Mouse (Mus musculus): Measurements from ENCODE around the gene Alox12b. TPM values are rescaled to one million over a fixed set of nuclear protein-coding genes. Genes with fewer than 3 reads are reported as not detected.

The Alox12b gene
- polyA plus RNA-seq, 1 experiment: not detected

GRCm38 (mm10) chr11:69197743-69198142 lies 41.0 kb downstream of the Alox12b start, which contains the start of gene Alox8:
Alox8 (minus strand) TSS chr11:69197843.
- no peak for TF ChIP-seq CTCF (IDR thresholded peaks at IDR 0.05; ENCODE audit: low read depth, low read length)
- TF ChIP-seq POLR2A (IDR thresholded peaks at IDR 0.05; ENCODE audit: borderline replicate concordance, low read depth, low read length): no peak
- H3K4me1 ChIP-seq (ENCODE audit: control insufficient read depth, insufficient read depth, low read length): peaks cover 9% of the 10 kb centered on the region
- H3K4me3 ChIP-seq (ENCODE audit: insufficient read depth, low read length): peak within 1 kb of the TSS; percentile 36
- no peak within 1 kb of the TSS for H3K27ac ChIP-seq (ENCODE audit: insufficient read depth, low read depth, low read length)

GRCm38 (mm10) chr11:69199251-69199650 lies 42.5 kb downstream of the Alox12b start:
- Histone ChIP-seq H3K4me1 (ENCODE audit: control insufficient read depth, insufficient read depth, low read length) (peaks cover 18% of the 10 kb centered on the region), H3K4me3 (ENCODE audit: insufficient read depth, low read length) (no peak overlapping the region), H3K27ac (ENCODE audit: insufficient read depth, low read depth, low read length) (no peak overlapping the region)
- TF ChIP-seq POLR2A (IDR thresholded peaks at IDR 0.05; ENCODE audit: borderline replicate concordance, low read depth, low read length) (no peak), CTCF (IDR thresholded peaks at IDR 0.05; ENCODE audit: low read depth, low read length) (no peak)

- no peak overlapping the region for H3K27ac ChIP-seq (ENCODE audit: insufficient read depth, low read depth, low read length)
- peaks cover 18% of the 10 kb centered on the region for H3K4me1 ChIP-seq (ENCODE audit: control insufficient read depth, insufficient read depth, low read length)
- no peak overlapping the region for H3K4me3 ChIP-seq (ENCODE audit: insufficient read depth, low read length)
- TF ChIP-seq CTCF (IDR thresholded peaks at IDR 0.05; ENCODE audit: low read depth, low read length): no peak
- no peak for TF ChIP-seq POLR2A (IDR thresholded peaks at IDR 0.05; ENCODE audit: borderline replicate concordance, low read depth, low read length)
Observed at GRCm38 (mm10) chr11:69200231-69200630, 43.4 kb downstream of the Alox12b start.

GRCm38 (mm10) chr11:69202469-69203230 lies 45.9 kb downstream of the Alox12b start:
- Histone ChIP-seq H3K4me1 (ENCODE audit: control insufficient read depth, insufficient read depth, low read length) (peaks cover 18% of the 10 kb centered on the region), H3K4me3 (ENCODE audit: insufficient read depth, low read length) (no peak overlapping the region), H3K27ac (ENCODE audit: insufficient read depth, low read depth, low read length) (no peak overlapping the region)
- no peak for TF ChIP-seq POLR2A (IDR thresholded peaks at IDR 0.05; ENCODE audit: borderline replicate concordance, low read depth, low read length)
- TF ChIP-seq CTCF (IDR thresholded peaks at IDR 0.05; ENCODE audit: low read depth, low read length): no peak

DNA sequence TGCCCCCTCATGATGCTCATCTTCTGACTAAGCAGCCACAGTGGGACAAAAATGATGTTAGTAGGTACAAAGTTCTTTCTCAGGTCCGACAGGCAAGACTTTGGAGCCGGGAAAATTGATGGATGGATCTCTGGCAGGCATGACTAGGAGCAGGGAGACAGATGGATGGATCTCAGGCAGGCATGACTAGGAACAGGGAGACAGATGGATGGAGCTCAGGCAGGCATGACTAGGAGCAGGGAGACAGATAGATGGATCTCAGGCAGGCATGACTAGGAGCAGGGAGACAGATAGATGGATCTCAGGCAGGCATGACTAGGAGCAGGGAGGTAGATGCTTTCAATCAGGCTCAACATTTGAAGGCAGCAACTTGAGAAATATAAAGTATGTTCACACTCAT lies 54.6 kb downstream of the Alox12b start:
- H3K4me1 ChIP-seq (ENCODE audit: control insufficient read depth, insufficient read depth, low read length): no peaks in the 10 kb centered on the region
- no peak overlapping the region for H3K27ac ChIP-seq (ENCODE audit: insufficient read depth, low read depth, low read length)
- TF ChIP-seq POLR2A (IDR thresholded peaks at IDR 0.05; ENCODE audit: borderline replicate concordance, low read depth, low read length): no peak
- H3K4me3 ChIP-seq (ENCODE audit: insufficient read depth, low read length): no peak overlapping the region

DNA sequence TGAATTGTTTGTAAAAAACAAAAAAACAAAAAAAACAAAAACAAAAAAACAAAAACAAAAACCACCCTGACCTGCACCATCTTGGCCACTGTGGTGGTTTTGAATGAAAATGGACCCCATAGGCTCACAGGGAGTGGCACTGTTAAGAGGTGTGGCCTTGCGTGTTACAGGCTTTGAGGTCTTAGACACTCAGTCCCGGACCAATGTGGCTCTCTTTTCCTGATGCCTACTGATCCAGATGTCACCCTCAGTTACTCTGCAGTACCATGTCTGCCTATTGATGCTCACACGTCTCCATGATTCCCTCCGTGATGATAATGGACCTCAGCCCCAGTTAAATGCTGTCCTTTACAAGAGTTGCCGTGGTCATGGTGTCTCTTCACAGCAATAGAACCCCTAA lies 60.6 kb downstream of the Alox12b start:
- no peak overlapping the region for H3K27ac ChIP-seq (ENCODE audit: insufficient read depth, low read depth, low read length)
- TF ChIP-seq CTCF (IDR thresholded peaks at IDR 0.05; ENCODE audit: low read depth, low read length) (no peak), POLR2A (IDR thresholded peaks at IDR 0.05; ENCODE audit: borderline replicate concordance, low read depth, low read length) (no peak)
- H3K4me1 ChIP-seq (ENCODE audit: control insufficient read depth, insufficient read depth, low read length): peaks cover 4% of the 10 kb centered on the region; the same call in 1 of the 2 replicates
- no peak overlapping the region for H3K4me3 ChIP-seq (ENCODE audit: insufficient read depth, low read length)

DNA sequence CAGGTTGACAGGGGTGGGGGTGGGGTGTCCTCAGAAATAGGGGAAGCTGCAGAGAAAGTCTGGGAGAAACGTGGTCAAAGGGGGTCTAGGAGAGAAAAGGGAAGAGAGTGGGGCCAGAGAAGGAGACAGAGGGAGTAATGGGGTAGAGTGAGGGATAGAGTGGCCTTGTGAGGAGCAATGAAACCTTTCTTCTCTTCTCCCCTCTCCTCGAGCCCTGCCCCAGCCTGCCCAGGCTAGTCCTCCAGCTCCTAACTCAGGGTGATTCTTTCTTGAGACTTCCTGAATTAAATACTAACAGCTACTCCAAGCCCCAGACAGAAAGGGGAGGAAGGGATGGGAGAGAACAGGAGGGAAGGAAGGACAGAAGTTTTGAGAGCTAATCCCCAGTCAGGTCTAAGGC lies 61.9 kb downstream of the Alox12b start:
- H3K27ac ChIP-seq (ENCODE audit: insufficient read depth, low read depth, low read length): no peak overlapping the region
- TF ChIP-seq POLR2A (IDR thresholded peaks at IDR 0.05; ENCODE audit: borderline replicate concordance, low read depth, low read length) (no peak), CTCF (IDR thresholded peaks at IDR 0.05; ENCODE audit: low read depth, low read length) (no peak)
- no peak overlapping the region for H3K4me3 ChIP-seq (ENCODE audit: insufficient read depth, low read length)
- H3K4me1 ChIP-seq (ENCODE audit: control insufficient read depth, insufficient read depth, low read length): peaks cover 10% of the 10 kb centered on the region; the same call in 1 of the 2 replicates

Other genes with a start within 250 kb of the Alox12b start
- gene Odf4, start 229.9 kb upstream of the Alox12b start, polyA plus RNA-seq (2012; ENCODE audit: insufficient read depth, insufficient read length, missing spikeins): not detected in 2 replicates
- not detected in 2 replicates for gene Arhgef15, start 199.5 kb upstream of the Alox12b start, polyA plus RNA-seq (2012; ENCODE audit: insufficient read depth, insufficient read length, missing spikeins)
- gene Slc25a35, start 188.9 kb upstream of the Alox12b start, polyA plus RNA-seq (2012; ENCODE audit: insufficient read depth, insufficient read length, missing spikeins): 3.3 and 4.7 TPM in 2 replicates
- gene Rangrf, start 181.8 kb upstream of the Alox12b start, polyA plus RNA-seq (2012; ENCODE audit: insufficient read depth, insufficient read length, missing spikeins): 3.7 and 4.4 TPM in 2 replicates
- 9.8 and 10.3 TPM in 2 replicates for gene Pfas, start 148.5 kb upstream of the Alox12b start, polyA plus RNA-seq (2012; ENCODE audit: insufficient read depth, insufficient read length, missing spikeins)
- gene Ctc1, start 141.1 kb upstream of the Alox12b start, polyA plus RNA-seq (2012; ENCODE audit: insufficient read depth, insufficient read length, missing spikeins): 41.4 and 44.2 TPM in 2 replicates
- 52.8 and 53.9 TPM in 2 replicates for gene Aurkb, start 111.3 kb upstream of the Alox12b start, polyA plus RNA-seq (2012; ENCODE audit: insufficient read depth, insufficient read length, missing spikeins)
- gene Borcs6, start 97.3 kb upstream of the Alox12b start, polyA plus RNA-seq (2012; ENCODE audit: insufficient read depth, insufficient read length, missing spikeins): 30.5 and 36.9 TPM in 2 replicates
- gene Tmem107, start 86.2 kb upstream of the Alox12b start, polyA plus RNA-seq (2012; ENCODE audit: insufficient read depth, insufficient read length, missing spikeins): 9.8 and 14.6 TPM in 2 replicates
- 76.6 and 79.4 TPM in 2 replicates for gene Vamp2, start 68.5 kb upstream of the Alox12b start, polyA plus RNA-seq (2012; ENCODE audit: insufficient read depth, insufficient read length, missing spikeins)
- gene Per1, start 61.8 kb upstream of the Alox12b start, polyA plus RNA-seq (2012; ENCODE audit: insufficient read depth, insufficient read length, missing spikeins): 24.7 and 35.9 TPM in 2 replicates
- gene Hes7, start 36.6 kb upstream of the Alox12b start, polyA plus RNA-seq (2012; ENCODE audit: insufficient read depth, insufficient read length, missing spikeins): 0.71 and 0.88 TPM in 2 replicates
- 0.35 TPM in 1 of 2 replicates, not detected in the other for gene 9130213A22Rik, start 34.4 kb upstream of the Alox12b start, polyA plus RNA-seq (2012; ENCODE audit: insufficient read depth, insufficient read length, missing spikeins)
- not detected in 2 replicates for gene Aloxe3, start 31.1 kb upstream of the Alox12b start, polyA plus RNA-seq (2012; ENCODE audit: insufficient read depth, insufficient read length, missing spikeins)
- gene Alox8, start 40.9 kb downstream of the Alox12b start, polyA plus RNA-seq (2012; ENCODE audit: insufficient read depth, insufficient read length, missing spikeins): not detected in 2 replicates
- gene Gucy2e, start 80.0 kb downstream of the Alox12b start, polyA plus RNA-seq (2012; ENCODE audit: insufficient read depth, insufficient read length, missing spikeins): not detected in 2 replicates
- gene Cntrob, start 166.8 kb downstream of the Alox12b start, polyA plus RNA-seq (2012; ENCODE audit: insufficient read depth, insufficient read length, missing spikeins): 15.4 and 16.8 TPM in 2 replicates
- gene Trappc1, start 167.0 kb downstream of the Alox12b start, polyA plus RNA-seq (2012; ENCODE audit: insufficient read depth, insufficient read length, missing spikeins): 109 and 110 TPM in 2 replicates
- 0.43 and 0.88 TPM in 2 replicates for gene Kcnab3, start 169.3 kb downstream of the Alox12b start, polyA plus RNA-seq (2012; ENCODE audit: insufficient read depth, insufficient read length, missing spikeins)
- gene Rnf227, start 183.5 kb downstream of the Alox12b start, polyA plus RNA-seq (2012; ENCODE audit: insufficient read depth, insufficient read length, missing spikeins): 4.6 and 4.8 TPM in 2 replicates
- 134 and 137 TPM in 2 replicates for gene Chd3, start 212.4 kb downstream of the Alox12b start, polyA plus RNA-seq (2012; ENCODE audit: insufficient read depth, insufficient read length, missing spikeins)
- gene Naa38, start 238.5 kb downstream of the Alox12b start, polyA plus RNA-seq (2012; ENCODE audit: insufficient read depth, insufficient read length, missing spikeins): 69.8 and 73.7 TPM in 2 replicates
- gene Cyb5d1, start 238.6 kb downstream of the Alox12b start, polyA plus RNA-seq (2012; ENCODE audit: insufficient read depth, insufficient read length, missing spikeins): 22.5 and 23.2 TPM in 2 replicates
- gene Tmem88, start 241.2 kb downstream of the Alox12b start, polyA plus RNA-seq (2012; ENCODE audit: insufficient read depth, insufficient read length, missing spikeins): not detected in 2 replicates